Mouse (Mus musculus): ENCODE results near the gene Grpel1.

Gene Grpel1

DNA sequence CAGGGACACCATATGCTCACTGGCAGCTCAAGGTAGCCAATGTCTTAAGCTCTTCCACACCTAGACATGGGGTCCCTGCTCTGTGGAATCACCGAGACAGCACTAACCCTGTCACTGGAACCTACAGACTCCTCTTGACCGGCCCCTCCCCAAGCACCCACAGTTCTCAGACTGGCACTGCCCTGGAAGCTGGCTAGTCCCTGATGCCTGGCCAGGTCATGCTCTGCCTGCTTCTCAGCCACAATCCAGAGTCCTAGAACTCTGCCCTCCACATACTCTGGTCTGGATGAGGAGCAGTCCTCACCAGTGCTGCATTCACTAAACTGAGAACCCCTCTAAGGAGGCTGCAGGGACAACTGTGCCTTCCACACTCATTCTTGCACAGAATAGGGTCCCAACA lies 46.2 kb downstream of the Grpel1 start:
- DNase-seq (ENCODE audit: low spot score): no peak

DNA sequence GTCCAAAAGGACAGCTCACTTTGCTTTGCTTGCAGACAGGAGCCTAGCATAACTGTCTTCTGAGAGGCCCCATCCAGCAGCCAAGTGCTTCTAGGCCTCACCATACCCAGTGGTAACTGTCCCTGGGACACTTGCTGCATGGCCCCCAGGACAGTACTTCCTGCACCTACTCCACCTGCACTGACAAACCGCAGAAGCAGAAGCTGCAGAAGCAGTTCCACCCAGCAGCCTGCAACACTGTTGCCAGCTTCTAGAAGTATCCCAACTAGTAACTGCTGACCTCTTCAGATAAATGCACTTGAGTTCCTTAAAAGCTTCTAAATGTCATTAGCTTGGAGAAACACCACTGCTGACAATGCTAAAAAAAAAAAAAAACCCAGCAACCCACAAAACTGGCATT lies 50.3 kb downstream of the Grpel1 start:
- DNase-seq (ENCODE audit: low spot score): peak; percentile 39

DNA sequence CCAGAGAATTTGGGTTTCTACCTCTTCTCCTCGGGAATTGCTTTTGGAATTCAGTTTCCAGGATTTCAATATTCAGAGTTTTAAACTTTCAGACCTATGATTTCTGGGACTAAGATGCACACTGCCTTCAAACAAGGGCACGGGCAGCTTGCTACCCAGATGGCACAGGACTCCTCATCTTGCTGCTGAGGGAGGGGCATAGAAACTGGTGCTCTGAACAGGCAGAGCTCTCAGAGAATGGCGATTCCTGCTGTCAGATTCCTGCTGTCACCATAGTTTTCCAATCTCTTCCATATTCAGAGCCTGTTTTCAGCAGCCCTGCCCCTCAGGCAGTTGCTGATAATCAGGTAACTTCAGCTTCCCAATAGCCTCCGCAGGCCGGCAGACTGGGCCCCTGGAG lies 50.8 kb downstream of the Grpel1 start:
- DNase-seq (ENCODE audit: low spot score): no peak

DNA sequence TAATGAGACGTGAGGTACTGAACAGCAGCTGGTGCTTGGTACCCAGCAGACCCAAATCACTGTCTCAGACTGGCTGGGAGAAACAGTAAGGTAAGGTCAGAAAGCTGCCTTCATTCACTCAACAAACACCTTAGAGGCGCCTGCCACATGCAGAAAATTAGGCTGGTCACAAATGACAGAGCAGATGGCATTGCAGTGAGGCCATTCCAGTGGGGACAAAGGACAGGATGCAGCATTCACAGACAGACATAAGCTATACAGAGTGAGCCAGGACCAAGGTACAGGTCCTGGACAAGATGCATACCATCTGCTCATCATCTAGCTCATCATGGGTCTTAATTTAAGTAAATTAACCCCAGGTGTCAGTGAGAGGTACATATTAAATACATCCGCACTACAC lies 52.8 kb downstream of the Grpel1 start:
- DNase-seq (ENCODE audit: low spot score): no peak

DNA sequence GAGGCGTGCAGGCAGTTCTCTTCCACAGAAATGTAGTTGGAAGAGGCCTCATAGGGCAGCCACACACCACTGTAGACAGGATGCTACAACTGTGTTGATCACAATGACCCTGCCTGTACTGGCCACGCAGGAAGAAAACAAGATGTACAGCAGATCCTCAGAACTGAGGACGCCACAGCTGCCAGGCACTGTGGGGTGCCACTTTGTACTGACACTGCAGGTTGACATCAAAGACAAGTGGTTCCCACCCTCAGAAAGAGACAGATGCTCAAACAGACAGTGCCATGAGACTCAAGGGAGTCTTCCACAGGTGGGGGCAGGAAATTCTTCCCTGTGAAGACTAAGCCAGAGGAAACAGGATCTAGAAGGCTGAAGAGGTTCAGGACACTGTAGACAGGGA lies 55.0 kb downstream of the Grpel1 start:
- no peak for DNase-seq (ENCODE audit: low spot score)

DNA sequence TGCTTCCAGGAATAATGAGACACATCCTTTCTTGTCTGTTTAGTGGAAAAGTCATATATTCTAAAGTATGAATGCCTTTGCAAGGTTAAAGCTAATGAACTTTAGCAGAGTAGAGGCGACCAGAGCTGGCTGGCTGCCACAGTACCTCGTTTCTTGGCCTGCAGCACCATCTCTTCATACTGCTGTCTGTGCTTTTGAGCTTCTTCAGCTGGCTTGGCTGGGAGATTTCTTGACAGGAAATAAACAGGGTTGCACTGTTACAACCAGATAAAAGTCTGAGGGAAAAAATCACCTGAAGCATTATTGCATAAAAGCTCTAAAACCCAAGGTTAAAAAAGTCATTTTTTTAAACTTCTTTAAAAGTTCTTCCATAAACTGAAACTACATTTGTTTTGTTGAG lies 58.0 kb downstream of the Grpel1 start:
- DNase-seq (ENCODE audit: low spot score): no peak

DNA sequence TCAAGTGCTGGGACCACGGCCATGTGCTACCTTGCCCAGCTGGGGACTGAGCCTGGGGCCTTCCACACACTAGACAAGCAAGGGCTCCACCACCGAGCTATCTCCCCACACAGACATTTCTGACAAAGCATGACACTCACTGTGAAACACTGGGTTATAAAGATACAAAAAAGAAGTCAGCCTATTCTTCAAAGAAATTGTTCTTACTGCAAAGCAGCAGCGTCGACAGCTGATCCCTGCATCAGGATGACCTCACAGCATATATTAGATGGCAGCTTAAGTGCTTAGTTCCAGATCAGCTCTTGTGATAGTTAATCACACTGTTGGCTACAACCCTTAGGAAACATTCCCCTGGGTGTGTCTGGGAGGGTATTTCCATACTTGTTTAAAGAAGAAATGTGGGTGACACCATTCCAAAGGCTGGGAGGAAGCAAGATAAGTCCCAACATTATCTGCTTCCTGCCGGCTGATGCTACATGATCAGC lies 58.5 kb downstream of the Grpel1 start:
- DNase-seq (ENCODE audit: low spot score): no peak

All from testis, postnatal 14 days (tissue).